Mouse (Mus musculus) stomach, postnatal 0 days (tissue): Measurements from ENCODE around the gene Slc2a4.

Experiments used
- CTCF ChIP-seq: IDR thresholded peaks from 2 replicates; pipeline ENCODE4 v1.5.1; 2016; ENCODE audit warnings: antibody characterized with exemption, low read depth, mild to moderate bottlenecking, moderate library complexity
- EP300 ChIP-seq: optimal IDR thresholded peaks from 2 replicates; pipeline ENCODE3; 2016; ENCODE audit warnings: antibody characterized with exemption

DNA sequence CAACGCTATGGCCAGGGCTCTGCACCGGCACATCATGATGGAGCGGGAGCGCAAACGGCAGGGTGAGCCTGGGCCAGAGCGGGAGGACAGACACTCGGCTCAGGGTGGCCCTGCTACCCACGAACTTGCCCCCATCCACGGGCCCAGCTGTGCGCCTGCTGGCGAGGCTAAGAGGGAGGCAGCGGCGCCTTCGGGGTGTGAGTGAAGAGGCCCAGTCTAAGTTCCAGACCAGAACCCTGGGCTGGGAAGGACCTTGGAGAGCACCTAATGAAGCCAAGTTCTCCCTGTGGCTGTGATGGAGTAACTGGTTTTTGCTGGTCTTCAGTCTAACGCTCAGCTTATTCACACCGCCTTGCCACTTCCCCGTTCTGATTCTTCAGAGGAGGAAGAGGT lies 33.6 kb downstream of the Slc2a4 start:
- TF ChIP-seq EP300 (no peak), CTCF (no peak)
